Mouse (Mus musculus) natural killer cell, adult 2 months (primary cell): Measurements from ENCODE around the gene Wdr81.

Experiments
- DNase-seq, 2 experiments: peaks; one replicate each; pipeline ENCODE4 v3.0.0; 2022; ENCODE audit warnings: low spot score in 2 of 2

Gene Wdr81

GRCm38 (mm10) chr11:75438804-75439203 lies 15.7 kb downstream of the Wdr81 start:
- no peak for DNase-seq

GRCm38 (mm10) chr11:75438194-75438593 lies 16.3 kb downstream of the Wdr81 start:
- DNase-seq: no peak

GRCm38 (mm10) chr11:75434138-75434537 lies 20.4 kb downstream of the Wdr81 start:
- DNase-seq: no peak

GRCm38 (mm10) chr11:75431307-75431706 lies 23.2 kb downstream of the Wdr81 start:
- DNase-seq: no peak

- peak in 1 of 2 experiments; percentile 46 for DNase-seq
Observed at GRCm38 (mm10) chr11:75429019-75429705, 25.4 kb downstream of the Wdr81 start.

- no peak for DNase-seq
Observed at GRCm38 (mm10) chr11:75424459-75424858, 30.1 kb downstream of the Wdr81 start.

GRCm38 (mm10) chr11:75424033-75424432 lies 30.5 kb downstream of the Wdr81 start:
- DNase-seq: no peak

GRCm38 (mm10) chr11:75423091-75423490 lies 31.4 kb downstream of the Wdr81 start:
- DNase-seq: no peak

- DNase-seq: no peak
Observed at GRCm38 (mm10) chr11:75422013-75422792, 32.3 kb downstream of the Wdr81 start, which contains the start of gene Serpinf1. TSS of gene Serpinf1 (minus strand) at chr11:75422701.

GRCm38 (mm10) chr11:75421375-75422012 lies 33.0 kb downstream of the Wdr81 start:
- no peak for DNase-seq

GRCm38 (mm10) chr11:75420810-75421374 lies 33.6 kb downstream of the Wdr81 start:
- no peak for DNase-seq

GRCm38 (mm10) chr11:75420037-75420436 lies 34.5 kb downstream of the Wdr81 start:
- DNase-seq: no peak

- DNase-seq: no peak
Observed at GRCm38 (mm10) chr11:75415994-75416393, 38.5 kb downstream of the Wdr81 start.

- DNase-seq: no peak
Observed at GRCm38 (mm10) chr11:75415096-75415495, 39.4 kb downstream of the Wdr81 start.

GRCm38 (mm10) chr11:75410591-75410990 lies 43.9 kb downstream of the Wdr81 start:
- no peak for DNase-seq

- DNase-seq: peak in 1 of 2 experiments; percentile 25
Observed at GRCm38 (mm10) chr11:75409679-75410575, 44.6 kb downstream of the Wdr81 start.

- peak; percentile 35 to 63 for DNase-seq
Observed at GRCm38 (mm10) chr11:75406865-75407264, 47.7 kb downstream of the Wdr81 start.

- no peak for DNase-seq
Observed at GRCm38 (mm10) chr11:75406104-75406503, 48.4 kb downstream of the Wdr81 start.

- no peak for DNase-seq
Observed at GRCm38 (mm10) chr11:75404801-75405200, 49.7 kb downstream of the Wdr81 start.

- DNase-seq: no peak
Observed at GRCm38 (mm10) chr11:75403301-75404052, 51.0 kb downstream of the Wdr81 start.
